Mouse (Mus musculus): ENCODE measurements at regions not wholly inside any gene's neighbourhood (a gene's known extent, or its start where the extent isn't known, plus 50 kb on each side); places are given as distances from the start of the nearest gene placed in this dataset.

DNA sequence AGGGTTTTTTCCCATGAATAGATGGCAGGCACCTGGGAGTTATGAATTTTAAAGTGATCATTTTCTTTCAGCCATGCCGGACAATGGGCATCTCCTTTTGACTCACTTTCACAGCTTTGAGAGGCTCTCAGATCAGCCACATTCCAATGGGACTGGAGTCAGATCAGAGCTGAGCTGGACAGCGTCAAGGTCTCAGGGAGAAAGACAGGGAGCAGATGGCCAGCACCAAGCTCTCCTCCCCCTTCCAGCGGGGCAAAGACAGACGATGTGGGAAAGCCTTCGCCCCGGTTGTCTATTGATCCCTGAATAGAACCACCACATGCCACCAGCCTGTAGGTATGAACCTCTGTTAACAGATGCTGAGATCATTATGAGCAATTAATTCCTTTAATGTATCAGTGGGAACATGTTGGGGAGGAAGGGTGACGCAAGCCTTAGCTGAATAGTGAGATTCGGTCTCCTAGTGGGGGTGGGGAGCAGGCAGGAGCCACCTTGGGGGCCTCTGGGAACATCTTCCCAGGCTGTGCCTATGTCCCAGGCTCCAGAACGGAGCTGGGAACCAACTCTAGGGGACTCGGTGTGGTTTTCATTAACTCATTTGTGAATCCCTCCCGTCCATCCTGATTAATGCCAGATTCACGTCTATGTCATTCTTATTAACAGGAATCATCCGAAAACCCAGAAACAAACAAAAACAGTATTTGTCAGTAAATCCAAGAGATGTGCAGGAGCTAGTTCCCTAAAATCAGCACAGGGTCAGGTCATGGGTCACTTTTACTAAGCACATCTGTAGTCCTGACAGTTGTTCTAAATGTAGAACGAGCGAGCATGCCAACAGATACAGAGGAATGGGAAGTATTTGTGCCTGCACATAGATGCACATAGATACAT is 101.8 kb upstream of the Id4 start:
- no peaks in the 10 kb centered on the region for H3K79me2 ChIP-seq (replicated peaks; ENCODE audit: control insufficient read depth, extremely low read depth, insufficient read depth, poor library complexity, severe bottlenecking)
- dilution Hi-C loops (cut with MboI; ENCODE audit: extremely low pct_ligation_motif_present, extremely low pct_unique_long_range_greater_than_20kb, low sequenced_read_pairs) = no loop called here

GRCm38 (mm10) chr13:48160161-48160560 is 100.9 kb upstream of the Id4 start:
- H3K27ac ChIP-seq (ENCODE audit: insufficient read depth, low read depth) = no peak overlapping the region
- H3K79me2 ChIP-seq (replicated peaks; ENCODE audit: control insufficient read depth, extremely low read depth, insufficient read depth, poor library complexity, severe bottlenecking) = no peaks in the 10 kb centered on the region
- dilution Hi-C loops (cut with MboI; ENCODE audit: extremely low pct_ligation_motif_present, extremely low pct_unique_long_range_greater_than_20kb, low sequenced_read_pairs) (no loop called here), in situ Hi-C loops (cut with MboI; ENCODE audit: low pct_ligation_motif_present, low pct_unique_long_range_greater_than_20kb, low sequenced_read_pairs) (no loop called here)
- TF ChIP-seq GABPA (IDR thresholded peaks at IDR 0.05; ENCODE audit: insufficient replicate concordance, low read depth, low read length) (no peak), CHD2 (IDR thresholded peaks at IDR 0.05; ENCODE audit: low read length) (no peak), ELF1 (IDR thresholded peaks at IDR 0.05; ENCODE audit: low read depth, low read length) (no peak), RAD21 (IDR thresholded peaks at IDR 0.05; ENCODE audit: low read depth, low read length) (no peak), MXI1 (IDR thresholded peaks at IDR 0.05; ENCODE audit: low read depth, low read length) (no peak), USF2 (conservative IDR thresholded peaks at IDR 0.05; ENCODE audit: low read depth, low read length) (no peak), MAZ (IDR thresholded peaks at IDR 0.05; ENCODE audit: low read depth, low read length) (no peak), POLR2A (IDR thresholded peaks at IDR 0.05; ENCODE audit: low read depth, low read length) (no peak), MAFK (IDR thresholded peaks at IDR 0.05; ENCODE audit: insufficient replicate concordance, low read length) (no peak), KAT2A (IDR thresholded peaks at IDR 0.05; ENCODE audit: insufficient replicate concordance, low read length) (no peak), SMC3 (IDR thresholded peaks at IDR 0.05; ENCODE audit: low read depth, low read length) (no peak), PAX5 (IDR thresholded peaks at IDR 0.05; ENCODE audit: low read length) (no peak), TBP (conservative IDR thresholded peaks at IDR 0.05; ENCODE audit: low read depth, low read length) (no peak), E2F4 (IDR thresholded peaks at IDR 0.05; ENCODE audit: insufficient replicate concordance, low read depth, low read length) (no peak), SIN3A (IDR thresholded peaks at IDR 0.05; ENCODE audit: low read length) (no peak)
- no peak for DNase-seq (ENCODE audit: extremely low read depth)
- H3K27me3 ChIP-seq (replicated peaks) = no peaks in the 10 kb centered on the region
- no peak overlapping the region for H3K9ac ChIP-seq (ENCODE audit: insufficient read depth, low read depth)
- no peaks in the 10 kb centered on the region for H3K36me3 ChIP-seq (replicated peaks in 1 of 2; ENCODE audit: control insufficient read depth in 1 of 2, insufficient read depth in 1 of 2, low read length in 1 of 2)
- H3K9me3 ChIP-seq (replicated peaks; ENCODE audit: low read length) = peaks cover 54% of the 10 kb centered on the region
- no peak overlapping the region for H3K4me2 ChIP-seq (ENCODE audit: insufficient read depth, low read depth, poor library complexity, severe bottlenecking)
- H3K4me1 ChIP-seq (ENCODE audit: control insufficient read depth in 1 of 2, insufficient read depth in 2 of 2) = no peaks in the 10 kb centered on the region
- no peak overlapping the region for H3K4me3 ChIP-seq (replicated peaks in 1 of 3; ENCODE audit: low read depth in 2 of 3, low read length in 2 of 3, poor library complexity in 1 of 3)

More for the DNA sequence above, 101.8 kb upstream of the Id4 start:
- Histone ChIP-seq H3K4me3 (replicated peaks in 1 of 3; ENCODE audit: low read depth in 2 of 3, low read length in 2 of 3, poor library complexity in 1 of 3) (no peak overlapping the region), H3K9ac (ENCODE audit: insufficient read depth, low read depth) (no peak overlapping the region), H3K4me2 (ENCODE audit: insufficient read depth, low read depth, poor library complexity, severe bottlenecking) (no peak overlapping the region), H3K4me1 (ENCODE audit: control insufficient read depth in 1 of 2, insufficient read depth in 2 of 2) (no peaks in the 10 kb centered on the region), H3K27me3 (replicated peaks) (no peaks in the 10 kb centered on the region), H3K9me3 (replicated peaks; ENCODE audit: low read length) (peaks cover 49% of the 10 kb centered on the region), H3K36me3 (replicated peaks in 1 of 2; ENCODE audit: control insufficient read depth in 1 of 2, insufficient read depth in 1 of 2, low read length in 1 of 2) (no peaks in the 10 kb centered on the region), H3K27ac (ENCODE audit: insufficient read depth, low read depth) (no peak overlapping the region)
- TF ChIP-seq NRF1 (IDR thresholded peaks at IDR 0.05; ENCODE audit: low read depth, low read length) (no peak), KAT2A (IDR thresholded peaks at IDR 0.05; ENCODE audit: insufficient replicate concordance, low read length) (no peak), JUND (conservative IDR thresholded peaks at IDR 0.05; ENCODE audit: low read depth, low read length) (no peak), USF2 (conservative IDR thresholded peaks at IDR 0.05; ENCODE audit: low read depth, low read length) (no peak), CTCF (conservative IDR thresholded peaks at IDR 0.05 in 1 of 2, IDR thresholded peaks at IDR 0.05 in 1 of 2; ENCODE audit: low read depth in 2 of 2, low read length in 2 of 2) (no peak)
- in situ Hi-C loops (cut with MboI; ENCODE audit: low pct_ligation_motif_present, low pct_unique_long_range_greater_than_20kb, low sequenced_read_pairs) = no loop called here
- DNase-seq (ENCODE audit: extremely low read depth) = no peak
